In the genomic region with DNA sequence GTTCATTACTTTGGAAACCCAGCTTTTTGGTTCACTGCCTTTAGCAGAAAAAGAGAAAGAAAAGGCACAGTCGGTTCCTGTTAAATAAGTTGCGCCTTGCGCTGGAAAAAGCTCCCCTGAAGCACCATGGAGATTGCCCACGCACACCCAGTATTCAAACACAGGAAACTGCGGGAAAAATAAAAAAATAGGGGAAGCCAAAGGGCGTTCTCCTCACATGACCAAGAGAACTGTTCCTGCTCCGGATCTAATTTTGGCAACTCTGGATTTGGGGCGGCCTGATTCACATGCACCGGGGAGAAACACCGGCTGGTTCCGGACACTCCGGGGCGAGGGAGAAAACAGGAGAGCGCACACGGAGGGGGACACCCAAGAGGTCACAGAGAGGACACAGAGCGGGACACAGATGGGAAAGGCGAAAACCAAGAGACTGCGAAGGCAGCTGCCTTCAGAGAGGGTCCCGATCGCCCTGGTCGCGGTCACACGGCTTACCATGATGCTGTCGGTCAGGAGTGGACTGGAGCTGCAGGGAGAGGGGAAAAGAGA, we compare ENCODE assay signal across 8 mouse cellular contexts. TPM values are rescaled to one million over a fixed set of nuclear protein-coding genes. Genes with fewer than 3 reads are reported as not detected.
DNase-seq lines count a peak whose midpoint lies in the region; ATAC-seq lines count a peak whose summit lies in the region.

No protein-coding gene starts in this region.

- H3K9me3 ChIP-seq in hindbrain, embryonic 10.5 days, result no peaks in the 10 kb centered on the region

- peak overlapping the region; percentile 86 for H3K27ac ChIP-seq in hindbrain, embryonic 10.5 days

- DNase-seq in adrenal gland, adult 2 months, result peak; percentile 67
- DNase-seq in adrenal gland, adult (ENCODE audit: inconsistent age in 2 of 2, low spot score in 1 of 2), result no peak
- peak; percentile 68 for DNase-seq in adrenal gland, postnatal 14 days
- DNase-seq in hindbrain, embryonic 10.5 days (ENCODE audit: low spot score), result no peak
- DNase-seq in layer of hippocampus, postnatal 10 days (ENCODE audit: low spot score in 2 of 2), result peak; percentile 25 to 28
- DNase-seq in lung, postnatal 25 days (ENCODE audit: low spot score), result peak; percentile 62
- peak; percentile 26 to 74 for DNase-seq in right cerebral cortex, postnatal 36 days (ENCODE audit: low spot score in 2 of 2)

- H3K4me1 ChIP-seq in hindbrain, embryonic 10.5 days (replicated peaks), result peaks cover 30% of the 10 kb centered on the region

- ATAC-seq in frontal cortex, adult (ENCODE audit: low TSS enrichment), result peak; percentile 28

- H3K4me3 ChIP-seq in hindbrain, embryonic 10.5 days, result peak overlapping the region; percentile 68

- WGBS in hindbrain, embryonic 10.5 days, result 3% methylated on average over 24 of the region's 24 CpGs

- H3K27me3 ChIP-seq in hindbrain, embryonic 10.5 days (ENCODE audit: insufficient read depth, poor library complexity, severe bottlenecking), result peaks cover 18% of the 10 kb centered on the region; the same call in 1 of the 2 replicates

- no peaks in the 10 kb centered on the region for H3K36me3 ChIP-seq in hindbrain, embryonic 10.5 days

RNA-seq across cellular contexts. Expression of gene Anxa5, which starts 0.7 kb away (rescaled TPM):
- total RNA-seq in adrenal gland, adult 2 months (2021), result 100 to 1,000 TPM; 670 to 728 TPM
- 1,175 and 1,314 TPM in 2 replicates for polyA plus RNA-seq in adrenal gland, adult 2 months (2012; rRNA removed)
- 409 and 424 TPM in 2 replicates for total RNA-seq in adrenal gland, postnatal 14 days (2021)
- polyA plus RNA-seq in hindbrain, embryonic 10.5 days (2016; fragmentation: Nextera tagmentation; extraction: Ambion mirVana), result 115 and 120 TPM in 2 replicates
- 10 to 100 TPM; 34.6 to 34.7 TPM for total RNA-seq in layer of hippocampus, postnatal 10 days (2021)

RNA-seq across cellular contexts. Expression of gene 1810062G17Rik, which starts 0.7 kb away (rescaled TPM):
- total RNA-seq in adrenal gland, adult 2 months (2021), result 1 to 10 TPM; 1.4 to 2.2 TPM
- polyA plus RNA-seq in adrenal gland, adult 2 months (2012; rRNA removed), result 1.9 and 2.0 TPM in 2 replicates
- 0.78 and 1.7 TPM in 2 replicates for total RNA-seq in adrenal gland, postnatal 14 days (2021)
- polyA plus RNA-seq in hindbrain, embryonic 10.5 days (2016; fragmentation: Nextera tagmentation; extraction: Ambion mirVana), result 0.36 and 0.63 TPM in 2 replicates
- under 1 TPM in 1 of 2 experiments, not detected in 1; 0.55 TPM for total RNA-seq in layer of hippocampus, postnatal 10 days (2021)

RNA-seq across cellular contexts. Expression of gene Gm11549, which starts 46.6 kb away (rescaled TPM):
- total RNA-seq in adrenal gland, adult 2 months (2021), result under 1 TPM in 1 of 2 experiments, not detected in 1; 0.52 TPM
- polyA plus RNA-seq in adrenal gland, adult 2 months (2012; rRNA removed), result 0.09 and 0.12 TPM in 2 replicates
- 0.23 TPM in 1 of 2 replicates, not detected in the other for total RNA-seq in adrenal gland, postnatal 14 days (2021)
- 0.07 and 0.50 TPM in 2 replicates for polyA plus RNA-seq in hindbrain, embryonic 10.5 days (2016; fragmentation: Nextera tagmentation; extraction: Ambion mirVana)
- 1 to 10 TPM; 1.2 to 1.9 TPM for total RNA-seq in layer of hippocampus, postnatal 10 days (2021)

Comparison
In these comparisons a context has a peak if more than half of its experiments do, and no peak if none do; other contexts are left out.
1. DNase-seq: peak in adrenal gland, adult 2 months (single experiment), adrenal gland, postnatal 14 days (single experiment), layer of hippocampus, postnatal 10 days (2 of 2), lung, postnatal 25 days (single experiment) and right cerebral cortex, postnatal 36 days (2 of 2); none in adrenal gland, adult (0 of 2) and hindbrain, embryonic 10.5 days (single experiment).
2. RNA of gene Anxa5, which starts 0.7 kb away (total RNA-seq): 670 to 728 TPM in adrenal gland, adult 2 months and 409 to 424 TPM in adrenal gland, postnatal 14 days; 34.6 to 34.7 TPM in layer of hippocampus, postnatal 10 days; every median in the first group is over 10 times any median in the second.